Mouse (Mus musculus) cerebellum, adult 8-10 months (tissue): Measurements from ENCODE around the gene Pde4d.

Experiments
- DNase-seq: peaks from one replicate; pipeline ENCODE4 v3.0.0; 2022

Pde4d gene

GRCm38 (mm10) chr13:109341902-109342301 lies 892.2 kb downstream of the Pde4d start:
- no peak for DNase-seq

DNA sequence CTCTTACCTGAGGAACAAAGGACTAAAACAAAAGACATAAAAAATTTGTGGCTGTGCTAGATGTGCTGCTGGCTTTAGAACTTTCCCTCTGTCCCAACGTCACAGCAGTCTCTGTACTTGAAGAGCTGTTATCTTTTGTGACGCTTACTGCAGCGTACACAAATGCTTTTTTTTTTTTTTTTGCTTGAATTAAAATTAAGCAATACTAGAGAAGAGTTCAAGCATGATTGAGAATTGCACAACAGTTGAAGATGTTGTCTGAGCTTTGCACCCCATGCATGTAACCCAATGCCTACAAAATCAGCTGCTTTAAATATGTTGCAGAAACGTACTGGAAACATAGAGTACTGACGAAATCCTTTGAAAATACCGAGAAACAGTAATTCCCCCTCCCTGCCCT lies 892.7 kb downstream of the Pde4d start:
- DNase-seq, result no peak

GRCm38 (mm10) chr13:109343596-109343995 lies 893.8 kb downstream of the Pde4d start:
- peak; percentile 80 for DNase-seq

DNA sequence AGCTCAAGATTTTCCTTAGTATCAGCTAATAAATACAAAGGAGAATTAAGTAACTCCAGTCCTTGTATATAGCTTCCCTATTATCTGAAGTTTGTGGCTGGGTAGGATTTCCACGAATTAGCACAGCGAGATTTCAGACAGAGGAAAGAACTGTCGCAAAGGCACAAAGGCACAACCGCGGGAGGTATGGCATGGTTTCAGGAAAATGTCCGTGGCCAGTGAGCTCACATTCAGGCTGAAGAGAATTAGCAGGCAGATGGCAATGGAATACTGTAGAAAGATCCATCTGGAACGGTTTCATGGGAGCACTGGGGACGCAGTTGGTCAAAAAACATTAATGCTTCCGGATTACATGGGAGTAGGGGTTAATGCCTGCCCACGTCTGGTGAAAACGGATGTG lies 898.0 kb downstream of the Pde4d start:
- DNase-seq, result peak; percentile 91

- no peak for DNase-seq
Observed at GRCm38 (mm10) chr13:109348316-109348715, 898.6 kb downstream of the Pde4d start.

- DNase-seq, result no peak
Observed at GRCm38 (mm10) chr13:109350100-109350499, 900.4 kb downstream of the Pde4d start.

- no peak for DNase-seq
Observed at GRCm38 (mm10) chr13:109354017-109354416, 904.3 kb downstream of the Pde4d start.

- DNase-seq, result no peak
Observed at GRCm38 (mm10) chr13:109356252-109356651, 906.5 kb downstream of the Pde4d start.

- no peak for DNase-seq
Observed at GRCm38 (mm10) chr13:109359994-109360393, 910.2 kb downstream of the Pde4d start.

DNA sequence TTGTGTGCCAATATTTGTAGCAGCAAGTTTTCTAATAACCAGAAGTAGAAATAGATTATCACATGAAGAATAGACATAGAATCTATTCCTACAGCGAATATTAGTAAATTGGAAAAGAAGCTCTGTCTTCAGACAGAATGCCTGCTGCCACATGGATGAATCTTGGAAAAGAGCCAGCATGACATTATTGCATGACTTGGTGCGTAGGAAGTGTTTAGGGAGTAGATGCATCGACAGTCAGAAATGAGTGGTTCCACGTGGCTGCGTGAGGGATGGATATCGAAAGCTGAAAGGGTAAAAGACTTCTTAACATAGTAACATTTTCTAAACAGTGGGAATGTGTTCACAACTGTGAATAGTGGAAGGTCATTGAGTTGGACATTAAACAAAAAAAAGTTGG lies 912.6 kb downstream of the Pde4d start:
- DNase-seq, result no peak

DNA sequence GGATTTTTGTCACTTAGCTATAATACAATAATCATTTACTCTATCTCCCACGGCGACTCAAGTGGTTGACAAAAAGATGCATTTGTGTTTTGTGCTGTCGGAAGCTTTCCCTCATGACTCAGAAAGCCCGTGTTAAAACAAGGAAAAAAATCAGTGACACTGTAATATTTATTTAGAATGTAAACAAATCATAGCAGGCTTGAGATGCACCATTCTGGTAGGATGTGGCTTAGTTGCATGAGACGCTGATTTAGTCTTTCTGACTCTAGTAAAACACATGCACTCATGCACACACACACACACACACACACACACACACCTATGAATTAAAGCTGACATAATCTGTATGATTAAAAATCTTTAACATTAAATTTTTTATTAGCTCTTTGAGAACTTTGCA lies 924.7 kb downstream of the Pde4d start:
- no peak for DNase-seq

DNA sequence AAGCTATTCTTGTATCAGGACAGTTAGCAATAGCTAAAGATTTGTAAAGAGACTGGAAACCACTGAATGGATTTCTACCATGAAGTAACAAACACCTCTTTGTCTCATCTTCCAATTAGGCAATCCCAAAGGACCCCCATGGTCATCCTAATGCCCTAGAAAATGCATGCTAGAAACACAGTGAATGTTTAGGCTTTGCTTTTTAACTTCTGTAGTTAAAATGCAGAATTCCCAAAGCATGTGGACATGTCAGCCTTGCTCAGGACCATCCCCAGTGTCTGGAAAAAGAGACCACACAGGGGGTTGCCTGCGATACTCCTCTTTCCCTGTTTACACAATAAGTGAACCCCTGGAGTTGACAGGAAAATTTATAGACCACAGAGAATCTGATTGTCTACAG lies 926.9 kb downstream of the Pde4d start:
- no peak for DNase-seq

- DNase-seq, result no peak
Observed at GRCm38 (mm10) chr13:109380149-109380548, 930.4 kb downstream of the Pde4d start.

GRCm38 (mm10) chr13:109388626-109389220 lies 939.0 kb downstream of the Pde4d start:
- peak; percentile 39 for DNase-seq

- no peak for DNase-seq
Observed at GRCm38 (mm10) chr13:109402396-109402795, 952.6 kb downstream of the Pde4d start.

GRCm38 (mm10) chr13:109402936-109403335 lies 953.2 kb downstream of the Pde4d start:
- no peak for DNase-seq

GRCm38 (mm10) chr13:109406341-109406740 lies 956.6 kb downstream of the Pde4d start:
- DNase-seq, result no peak

GRCm38 (mm10) chr13:109407371-109407770 lies 957.6 kb downstream of the Pde4d start:
- DNase-seq, result no peak

GRCm38 (mm10) chr13:109420426-109420825 lies 970.7 kb downstream of the Pde4d start:
- no peak for DNase-seq

- DNase-seq, result no peak
Observed at GRCm38 (mm10) chr13:109424906-109425305, 975.2 kb downstream of the Pde4d start.

DNA sequence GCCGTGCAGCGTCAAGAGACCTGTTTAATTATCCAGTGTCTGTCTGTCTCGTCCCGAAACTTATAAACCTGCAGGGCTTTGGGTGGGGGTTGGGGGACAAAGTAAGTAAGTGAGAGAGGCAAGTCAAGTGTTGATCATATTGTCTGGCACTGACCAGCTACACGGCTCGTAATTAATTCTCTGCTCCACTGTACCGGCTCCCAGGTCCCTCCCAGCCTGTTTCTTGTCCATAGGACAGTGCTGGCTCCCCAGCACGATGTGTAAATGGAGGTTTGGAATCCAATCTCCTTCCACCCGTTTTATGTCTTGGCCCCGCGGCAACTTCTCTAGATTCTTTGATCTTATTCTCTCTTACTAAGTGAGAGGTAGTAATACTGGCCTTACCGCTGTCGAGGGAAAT lies 975.8 kb downstream of the Pde4d start:
- DNase-seq, result no peak

DNA sequence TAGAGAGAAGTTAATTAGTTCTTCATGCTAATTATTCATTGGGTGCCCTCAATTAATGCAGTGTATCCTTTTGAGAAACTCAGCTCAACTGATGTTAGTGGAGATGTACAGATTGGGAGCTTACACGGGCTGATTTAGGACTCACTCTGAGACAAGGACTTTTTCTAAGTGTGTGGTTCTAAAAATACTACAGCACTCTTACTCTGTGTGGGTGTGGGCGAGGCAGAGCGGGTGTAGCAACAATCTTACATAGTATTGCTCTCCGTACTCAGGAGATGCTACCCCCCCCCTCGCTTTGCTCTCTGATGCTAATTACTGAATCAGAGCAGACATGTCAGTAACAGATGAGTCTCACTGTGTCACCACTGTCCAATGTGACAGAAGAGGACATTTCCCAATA lies 976.3 kb downstream of the Pde4d start:
- no peak for DNase-seq

GRCm38 (mm10) chr13:109427541-109427940 lies 977.8 kb downstream of the Pde4d start:
- no peak for DNase-seq

DNA sequence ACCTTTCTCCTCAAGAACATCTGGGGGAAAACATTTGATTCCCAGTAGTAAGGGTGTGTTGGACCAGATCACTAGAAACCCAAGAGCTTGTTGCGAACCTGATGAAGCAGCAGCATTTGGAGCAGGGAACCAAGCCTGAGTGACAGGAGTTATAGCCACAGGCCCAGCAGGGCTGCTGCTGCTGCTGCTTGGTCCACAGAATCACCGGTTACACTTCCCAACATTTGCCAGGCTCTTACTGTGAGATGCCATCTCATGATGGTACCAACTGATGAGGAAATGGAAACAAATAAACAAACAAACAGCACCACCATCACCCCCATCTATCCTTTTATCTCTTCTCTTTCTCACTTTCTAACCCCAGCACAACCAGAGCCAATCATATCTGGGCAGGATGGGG lies 979.8 kb downstream of the Pde4d start:
- no peak for DNase-seq

DNA sequence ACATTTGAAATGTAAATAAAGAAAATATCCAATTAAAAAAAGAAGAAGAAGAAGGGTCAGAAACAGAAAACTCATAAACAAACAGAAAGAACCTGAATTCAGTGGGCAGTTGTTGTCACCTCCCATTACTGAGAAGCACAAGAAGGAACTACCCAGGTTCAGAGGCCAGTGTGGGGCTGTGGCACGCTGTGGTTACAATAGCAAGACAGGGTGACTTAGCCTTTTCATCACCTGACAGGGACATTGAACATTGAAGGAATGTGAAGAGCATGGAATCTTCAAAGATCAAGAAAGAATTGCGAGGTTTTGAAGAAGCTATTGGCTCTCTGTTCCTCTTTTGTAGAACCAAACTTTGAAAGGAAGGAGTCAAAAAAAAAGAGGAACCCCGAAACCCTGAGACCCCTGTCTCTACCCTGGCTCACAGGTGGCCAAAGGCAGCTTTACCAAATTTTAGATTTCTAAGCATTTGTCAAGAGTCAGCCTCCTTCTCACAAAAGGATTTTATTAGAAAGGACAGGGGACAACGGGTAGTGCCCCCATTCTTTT lies 987.6 kb downstream of the Pde4d start:
- no peak for DNase-seq
